Mouse (Mus musculus): Measurements from ENCODE around the gene Slco2b1. TPM values are rescaled to one million over a fixed set of nuclear protein-coding genes. Genes with fewer than 3 reads are reported as not detected.

Slco2b1 gene
- polyA plus RNA-seq, 1 experiment from 2014 or later, result 3.9 TPM

DNA sequence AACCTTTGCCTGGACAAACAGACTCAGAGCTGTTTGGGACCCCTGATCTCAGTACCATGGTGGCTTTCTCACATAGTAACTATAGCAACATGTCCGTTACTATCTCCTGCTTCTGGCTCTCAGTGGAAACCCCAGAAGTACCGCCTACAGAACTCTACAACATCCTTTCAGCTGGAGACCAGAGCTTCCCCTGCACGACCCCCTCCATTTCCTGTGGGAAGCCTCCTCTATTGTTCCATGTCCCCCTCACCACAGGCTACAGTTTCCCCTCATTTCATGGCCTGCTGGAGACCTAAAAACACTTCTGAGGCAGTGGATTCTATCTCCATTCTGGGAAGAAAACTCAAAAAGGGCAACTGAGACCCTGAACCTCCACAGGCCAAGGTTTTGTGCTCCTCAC, 18.7 kb downstream of the Slco2b1 start:
- 40% methylated on average over 3 of the region's 3 CpGs for WGBS
- Histone ChIP-seq H3K4me1 (no peaks in the 10 kb centered on the region), H3K9ac (no peak overlapping the region), H3K27ac (no peak overlapping the region), H3K27me3 (no peaks in the 10 kb centered on the region), H3K4me3 (no peak overlapping the region), H3K9me3 (no peaks in the 10 kb centered on the region), H3K36me3 (no peaks in the 10 kb centered on the region), H3K4me2 (no peak overlapping the region)
- no peak for ATAC-seq (ENCODE audit: insufficient number of reproducible peaks, low FRiP score, low TSS enrichment, low read depth)

DNA sequence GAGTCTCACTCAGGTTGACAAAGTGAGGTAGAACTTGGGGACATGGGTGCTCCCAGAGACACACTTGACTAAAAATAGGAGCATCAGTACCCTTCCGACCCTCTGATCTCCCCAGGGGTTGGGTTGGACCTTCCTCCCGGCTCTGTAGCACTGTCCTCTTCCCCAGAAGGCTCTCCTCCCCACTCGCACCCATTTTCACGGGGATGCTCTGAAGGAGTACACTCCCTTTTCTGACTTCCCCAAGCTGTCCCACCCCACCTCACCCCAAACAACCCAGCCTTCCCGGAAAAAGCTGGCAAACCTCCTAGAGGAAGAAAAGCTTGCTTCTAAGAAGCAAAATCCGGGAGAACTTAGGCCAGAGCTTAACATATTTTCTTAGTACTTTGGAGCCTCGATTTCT, 20.3 kb downstream of the Slco2b1 start:
- H3K27me3 ChIP-seq, result no peaks in the 10 kb centered on the region
- no peaks in the 10 kb centered on the region for H3K9me3 ChIP-seq
- H3K27ac ChIP-seq, result no peak overlapping the region
- ATAC-seq (ENCODE audit: insufficient number of reproducible peaks, low FRiP score, low TSS enrichment, low read depth), result no peak
- H3K4me1 ChIP-seq, result no peaks in the 10 kb centered on the region
- H3K4me3 ChIP-seq, result no peak overlapping the region
- 66% methylated on average over 7 of the region's 7 CpGs for WGBS
- H3K9ac ChIP-seq, result no peak overlapping the region
- no peaks in the 10 kb centered on the region for H3K36me3 ChIP-seq
- H3K4me2 ChIP-seq, result no peak overlapping the region

DNA sequence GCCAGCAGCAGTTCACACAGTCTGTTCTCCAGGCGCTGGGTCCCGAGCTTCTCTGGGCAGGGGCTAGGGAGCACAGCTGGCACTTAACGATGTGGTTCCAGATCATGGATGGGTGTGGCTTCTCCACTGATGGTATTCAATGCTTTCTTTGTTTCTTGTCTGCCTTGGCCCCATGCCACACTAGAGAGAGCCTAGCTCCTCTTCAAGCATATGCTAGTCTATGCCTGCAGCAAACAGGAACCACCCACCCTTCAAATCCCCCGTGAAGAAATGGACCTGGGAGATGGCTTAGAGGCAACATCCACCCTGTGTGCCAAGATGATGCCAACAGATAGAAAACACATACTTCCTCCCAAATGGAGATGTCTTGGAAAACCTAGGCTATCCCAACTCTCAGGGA, 27.1 kb downstream of the Slco2b1 start:
- Histone ChIP-seq H3K9me3 (no peaks in the 10 kb centered on the region), H3K27me3 (no peaks in the 10 kb centered on the region), H3K4me2 (no peak overlapping the region), H3K9ac (no peak overlapping the region), H3K36me3 (no peaks in the 10 kb centered on the region), H3K27ac (no peak overlapping the region), H3K4me1 (no peaks in the 10 kb centered on the region), H3K4me3 (no peak overlapping the region)
- 43% methylated on average over 4 of the region's 4 CpGs for WGBS
- no peak for ATAC-seq (ENCODE audit: insufficient number of reproducible peaks, low FRiP score, low TSS enrichment, low read depth)

DNA sequence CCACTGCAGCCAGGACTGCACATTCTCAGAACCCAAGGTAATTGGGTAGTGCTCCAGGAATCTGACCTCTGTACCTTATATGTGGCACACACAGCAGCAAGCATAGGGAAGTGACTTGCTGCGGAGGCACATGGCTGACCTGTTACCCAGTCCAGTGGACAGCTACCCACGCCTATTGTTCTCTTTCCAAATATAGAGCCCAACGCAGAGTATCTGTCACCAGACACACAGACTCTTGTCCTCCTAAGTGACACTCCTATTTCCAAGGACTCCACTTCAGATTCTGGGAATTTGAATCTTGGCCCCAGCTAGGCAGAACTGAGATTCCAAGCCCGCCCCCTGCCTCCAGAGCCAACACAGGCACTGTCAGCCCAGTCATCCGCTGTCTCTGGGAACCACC, 30.4 kb downstream of the Slco2b1 start:
- Histone ChIP-seq H3K9ac (no peak overlapping the region), H3K27ac (no peak overlapping the region), H3K36me3 (no peaks in the 10 kb centered on the region), H3K9me3 (no peaks in the 10 kb centered on the region), H3K4me2 (no peak overlapping the region), H3K27me3 (no peaks in the 10 kb centered on the region), H3K4me3 (no peak overlapping the region), H3K4me1 (no peaks in the 10 kb centered on the region)
- ATAC-seq (ENCODE audit: insufficient number of reproducible peaks, low FRiP score, low TSS enrichment, low read depth), result no peak
- 77% methylated on average over 5 of the region's 5 CpGs for WGBS

DNA sequence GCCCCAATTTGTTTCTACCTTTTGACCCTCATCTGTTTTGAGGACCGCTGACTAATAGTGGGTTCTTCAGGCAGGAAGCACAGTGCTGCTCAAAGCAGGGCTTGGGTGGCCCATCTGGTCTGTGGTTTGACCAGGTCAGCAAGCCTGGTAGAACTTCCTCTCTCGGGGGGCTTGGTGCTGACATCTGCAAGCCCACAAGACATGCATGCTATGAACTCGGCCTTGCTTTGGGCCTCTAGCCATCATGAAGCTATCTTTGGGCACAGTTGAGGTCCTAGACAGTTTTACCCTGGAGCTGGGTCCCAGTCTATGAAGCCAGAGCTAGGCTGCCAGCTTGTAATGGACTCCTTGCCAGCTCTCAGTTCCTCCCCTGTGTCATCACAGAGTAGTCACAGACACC, 36.2 kb downstream of the Slco2b1 start:
- Histone ChIP-seq H3K9ac (no peak overlapping the region), H3K36me3 (no peaks in the 10 kb centered on the region), H3K27me3 (no peaks in the 10 kb centered on the region), H3K27ac (no peak overlapping the region), H3K4me2 (no peak overlapping the region), H3K9me3 (no peaks in the 10 kb centered on the region), H3K4me1 (no peaks in the 10 kb centered on the region), H3K4me3 (no peak overlapping the region)
- ATAC-seq (ENCODE audit: insufficient number of reproducible peaks, low FRiP score, low TSS enrichment, low read depth), result no peak
- 75% methylated on average over 3 of the region's 3 CpGs for WGBS

DNA sequence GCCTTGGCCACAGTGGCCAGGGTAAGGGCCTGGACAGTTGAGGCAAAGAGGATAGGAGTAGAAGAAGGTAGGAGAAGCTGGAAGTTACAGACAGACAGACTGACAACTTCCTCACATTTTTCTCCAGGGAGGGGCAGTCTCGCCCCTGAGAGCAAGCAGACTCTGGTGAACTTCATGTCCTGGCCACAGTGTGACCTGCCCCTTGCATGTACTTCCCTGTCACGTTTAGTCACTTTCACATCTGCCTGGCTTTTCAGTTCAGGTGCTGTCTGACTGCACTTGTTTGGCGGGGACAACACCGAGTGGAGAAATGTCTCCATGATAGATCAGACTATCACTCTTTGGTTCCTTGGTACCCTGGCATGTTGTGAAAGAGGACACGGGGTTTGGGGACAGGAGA, 36.9 kb downstream of the Slco2b1 start:
- WGBS, result 71% methylated on average over 5 of the region's 5 CpGs
- H3K4me2 ChIP-seq, result no peak overlapping the region

DNA sequence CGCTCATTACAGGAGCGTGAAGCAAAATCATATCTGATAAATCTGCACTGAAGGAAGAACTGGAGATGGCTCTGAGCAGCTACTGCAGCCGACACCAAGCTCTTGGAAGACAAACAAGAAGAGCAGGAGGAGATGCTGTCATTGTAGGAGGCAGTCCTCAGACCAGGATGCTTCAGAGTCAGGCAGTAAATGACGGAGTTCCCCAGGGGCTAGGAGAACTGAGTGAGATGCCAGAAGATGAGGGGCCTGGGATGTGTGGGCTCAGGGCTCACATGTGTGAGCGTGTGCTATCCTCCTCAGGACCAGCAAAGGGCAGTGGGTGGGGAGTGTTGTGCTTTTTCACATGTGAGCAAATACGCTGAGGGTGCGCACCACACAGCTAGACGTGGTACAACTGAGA, 38.0 kb downstream of the Slco2b1 start:
- Histone ChIP-seq H3K27me3 (no peaks in the 10 kb centered on the region), H3K9ac (no peak overlapping the region), H3K27ac (no peak overlapping the region), H3K4me2 (no peak overlapping the region), H3K9me3 (no peaks in the 10 kb centered on the region), H3K36me3 (no peaks in the 10 kb centered on the region), H3K4me3 (no peak overlapping the region), H3K4me1 (no peaks in the 10 kb centered on the region)
- 74% methylated on average over 8 of the region's 8 CpGs for WGBS
- ATAC-seq (ENCODE audit: insufficient number of reproducible peaks, low FRiP score, low TSS enrichment, low read depth), result no peak

More for the DNA sequence above, 36.9 kb downstream of the Slco2b1 start:
- Histone ChIP-seq H3K9ac (no peak overlapping the region), H3K27ac (no peak overlapping the region), H3K4me3 (no peak overlapping the region), H3K9me3 (no peaks in the 10 kb centered on the region), H3K36me3 (no peaks in the 10 kb centered on the region), H3K4me1 (no peaks in the 10 kb centered on the region), H3K27me3 (no peaks in the 10 kb centered on the region)
- no peak for ATAC-seq (ENCODE audit: insufficient number of reproducible peaks, low FRiP score, low TSS enrichment, low read depth)

DNA sequence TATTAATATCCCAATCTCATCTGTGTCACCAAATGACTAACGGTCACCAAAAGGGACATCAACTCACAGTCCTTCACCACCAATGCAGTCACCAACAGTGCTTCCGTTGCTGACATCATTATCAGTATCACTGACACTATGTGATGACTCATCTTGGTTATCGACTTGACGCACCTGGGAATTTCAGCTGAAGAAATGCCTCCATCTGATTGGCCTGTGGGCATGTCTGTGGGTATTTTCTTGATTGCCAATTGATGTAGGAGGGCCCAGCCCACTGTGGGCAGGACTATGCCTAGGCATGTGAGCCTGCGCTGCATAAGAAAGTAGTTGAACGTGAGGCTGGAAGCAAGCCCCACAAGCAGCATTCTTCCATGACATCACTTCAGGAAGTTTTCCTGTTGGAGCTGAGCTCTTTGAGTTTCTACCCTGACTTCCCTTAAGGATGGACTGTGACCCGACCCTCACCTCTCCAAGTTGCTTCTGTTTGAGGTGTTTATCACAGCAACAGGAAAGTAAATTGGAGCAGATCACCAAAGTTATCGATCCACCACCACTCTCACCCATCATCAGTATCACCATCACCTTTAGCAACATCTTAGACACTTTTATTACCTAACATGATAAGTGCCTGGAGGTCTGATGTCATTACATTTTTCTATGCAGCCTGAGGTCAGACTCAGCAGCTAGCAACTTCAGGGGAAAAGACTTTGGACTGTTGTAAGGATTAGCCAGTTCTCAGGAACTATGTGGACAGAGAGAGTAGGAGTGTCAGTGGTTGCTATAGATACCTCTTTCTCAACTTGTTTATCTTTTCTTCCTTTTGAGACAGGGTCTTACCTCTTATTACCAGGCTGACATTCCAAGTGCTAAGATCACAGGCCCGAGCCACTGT, 39.4 kb downstream of the Slco2b1 start:
- Histone ChIP-seq H3K27me3 (no peaks in the 10 kb centered on the region), H3K9me3 (no peaks in the 10 kb centered on the region), H3K4me2 (no peak overlapping the region), H3K4me1 (no peaks in the 10 kb centered on the region), H3K9ac (no peak overlapping the region), H3K36me3 (no peaks in the 10 kb centered on the region), H3K27ac (no peak overlapping the region), H3K4me3 (no peak overlapping the region)
- no peak for ATAC-seq (ENCODE audit: insufficient number of reproducible peaks, low FRiP score, low TSS enrichment, low read depth)
- WGBS, result 73% methylated on average over 9 of the region's 9 CpGs

DNA sequence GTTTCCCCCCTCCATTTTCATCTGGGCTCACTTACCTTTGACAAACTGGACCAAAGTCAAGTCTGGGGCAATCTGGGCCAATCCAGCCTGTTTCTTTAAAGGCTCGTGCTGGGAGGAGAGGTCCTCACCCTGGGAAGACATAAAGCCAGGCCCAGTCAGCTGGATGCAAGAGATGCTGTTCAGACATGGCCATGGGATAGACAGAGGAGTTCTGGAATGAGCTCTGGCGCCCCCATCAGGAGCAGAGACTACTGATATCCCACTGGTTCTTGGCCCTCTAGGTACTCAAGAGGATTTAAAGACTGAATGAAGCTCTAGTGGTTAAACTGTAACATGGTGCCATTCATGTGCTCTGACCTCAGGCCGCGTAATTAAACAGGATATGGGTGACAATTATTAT, 40.2 kb downstream of the Slco2b1 start:
- Histone ChIP-seq H3K27ac (no peak overlapping the region), H3K9ac (no peak overlapping the region), H3K36me3 (no peaks in the 10 kb centered on the region), H3K9me3 (no peaks in the 10 kb centered on the region), H3K27me3 (no peaks in the 10 kb centered on the region), H3K4me1 (no peaks in the 10 kb centered on the region), H3K4me3 (no peak overlapping the region), H3K4me2 (no peak overlapping the region)
- WGBS, result 62% methylated on average over 4 of the region's 4 CpGs
- no peak for ATAC-seq (ENCODE audit: insufficient number of reproducible peaks, low FRiP score, low TSS enrichment, low read depth)

DNA sequence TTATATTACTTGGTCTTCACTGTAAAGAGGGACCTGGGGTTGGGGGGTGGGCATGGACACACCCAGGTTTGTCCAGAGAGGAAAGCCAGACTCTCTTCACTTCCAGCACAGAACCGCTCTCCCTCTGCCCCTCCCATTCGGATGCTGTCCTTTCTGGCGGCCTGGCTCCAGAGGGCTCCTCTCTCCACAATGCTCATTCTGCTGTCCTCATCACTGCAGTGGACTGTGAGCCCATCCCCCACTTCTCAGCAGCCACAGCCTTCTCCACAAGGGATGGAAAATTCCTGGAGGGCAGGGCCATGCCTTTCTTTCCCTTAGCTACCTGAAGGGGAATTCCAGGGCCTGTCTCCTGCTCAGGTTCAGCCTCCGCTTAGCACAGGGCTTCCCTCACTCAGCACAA, 42.3 kb downstream of the Slco2b1 start:
- Histone ChIP-seq H3K4me1 (peaks cover 12% of the 10 kb centered on the region; the same call in 1 of the 2 replicates), H3K4me2 (no peak overlapping the region), H3K36me3 (no peaks in the 10 kb centered on the region), H3K9me3 (no peaks in the 10 kb centered on the region), H3K9ac (no peak overlapping the region), H3K4me3 (no peak overlapping the region), H3K27me3 (no peaks in the 10 kb centered on the region; the same call in 1 of the 2 replicates), H3K27ac (no peak overlapping the region)
- 30% methylated on average over 4 of the region's 4 CpGs for WGBS
- no peak for ATAC-seq (ENCODE audit: insufficient number of reproducible peaks, low FRiP score, low TSS enrichment, low read depth)

DNA sequence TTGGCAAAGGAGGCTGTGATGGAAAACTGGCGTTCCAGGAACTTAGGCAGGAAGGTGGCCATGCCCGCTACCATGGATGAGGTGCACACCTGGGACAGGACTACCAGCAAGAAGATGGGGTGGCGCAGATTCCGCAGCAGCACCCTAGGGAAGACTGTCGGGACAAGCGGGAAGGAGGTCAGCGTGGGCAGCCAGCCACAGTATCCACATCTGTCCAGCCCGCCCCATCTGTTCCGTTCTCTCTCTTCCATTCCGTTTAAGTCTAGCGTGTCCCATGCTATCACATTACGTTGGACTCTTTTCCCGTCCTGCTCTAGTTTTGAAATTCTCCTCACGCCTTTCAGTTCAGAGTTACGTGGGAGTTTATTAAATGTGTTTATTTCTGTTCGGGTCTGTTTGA, 44.0 kb downstream of the Slco2b1 start:
- no peaks in the 10 kb centered on the region for H3K9me3 ChIP-seq
- WGBS, result 79% methylated on average over 16 of the region's 16 CpGs
- no peaks in the 10 kb centered on the region; the same call in 1 of the 2 replicates for H3K27me3 ChIP-seq
- no peak overlapping the region for H3K4me3 ChIP-seq
- H3K9ac ChIP-seq, result no peak overlapping the region
- H3K4me1 ChIP-seq, result peaks cover 12% of the 10 kb centered on the region; the same call in 1 of the 2 replicates
- no peaks in the 10 kb centered on the region for H3K36me3 ChIP-seq
- no peak for ATAC-seq (ENCODE audit: insufficient number of reproducible peaks, low FRiP score, low TSS enrichment, low read depth)
- H3K27ac ChIP-seq, result no peak overlapping the region
- H3K4me2 ChIP-seq, result no peak overlapping the region

DNA sequence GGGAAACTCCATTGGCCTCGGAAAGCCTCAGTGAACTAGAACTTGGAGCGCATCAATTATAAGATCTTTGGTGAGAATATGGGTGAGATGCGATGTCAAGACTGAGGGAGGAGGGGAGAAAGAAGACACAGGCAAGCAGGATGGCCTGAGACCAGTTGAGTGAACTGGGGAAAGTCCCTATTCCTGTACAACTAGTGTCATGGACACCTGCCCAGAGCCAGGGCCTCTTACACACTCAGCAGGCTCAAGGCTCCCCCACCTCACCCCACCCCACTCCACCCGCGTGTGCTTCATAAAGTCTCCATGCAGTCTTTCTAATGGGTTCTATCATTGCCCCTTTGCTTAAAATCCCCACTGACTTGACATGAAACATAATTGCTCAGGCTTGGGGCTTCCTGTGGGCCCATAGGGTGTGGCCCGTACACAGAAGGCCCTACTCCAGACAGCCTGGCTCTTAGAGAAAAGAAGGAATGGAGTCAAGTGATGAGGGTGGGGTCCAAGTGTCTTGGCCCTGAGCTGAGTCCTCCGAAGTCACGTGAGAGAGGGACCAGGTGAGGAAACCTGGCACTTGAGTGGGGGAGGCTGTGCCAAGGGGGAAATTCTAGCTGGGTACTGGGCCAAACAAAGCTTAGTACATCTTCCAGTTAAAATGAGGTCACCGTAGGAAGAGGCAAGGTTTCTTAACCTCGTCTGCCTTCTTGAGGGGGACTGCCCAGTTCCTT, 45.2 kb downstream of the Slco2b1 start:
- no peak for ATAC-seq (ENCODE audit: insufficient number of reproducible peaks, low FRiP score, low TSS enrichment, low read depth)
- no peak overlapping the region for H3K27ac ChIP-seq
- no peak overlapping the region for H3K4me3 ChIP-seq
- H3K4me2 ChIP-seq, result no peak overlapping the region
- H3K36me3 ChIP-seq, result no peaks in the 10 kb centered on the region
- no peak overlapping the region for H3K9ac ChIP-seq
- H3K9me3 ChIP-seq, result no peaks in the 10 kb centered on the region
- no peaks in the 10 kb centered on the region; the same call in 1 of the 2 replicates for H3K27me3 ChIP-seq
- H3K4me1 ChIP-seq, result peaks cover 12% of the 10 kb centered on the region; the same call in 1 of the 2 replicates
- 83% methylated on average over 10 of the region's 10 CpGs for WGBS

Data from limb, embryonic 15.5 days (tissue).